Mouse (Mus musculus): ENCODE measurements around the gene Vmn2r86. TPM values are rescaled to one million over a fixed set of nuclear protein-coding genes. Genes with fewer than 3 reads are reported as not detected.
A peak's percentile ranks its signal among the peaks of the same experiment; 100 is the strongest.
"Not testable (repeated sequence)": the region's sequence is repeated elsewhere in the genome, so short reads cannot be mapped to it uniquely, and the experiment has no call there.

The Vmn2r86 gene
- not detected in 2 replicates for total RNA-seq (2014; fragmentation: Nextera tagmentation)
- total RNA-seq (2017): not detected in 2 replicates

DNA sequence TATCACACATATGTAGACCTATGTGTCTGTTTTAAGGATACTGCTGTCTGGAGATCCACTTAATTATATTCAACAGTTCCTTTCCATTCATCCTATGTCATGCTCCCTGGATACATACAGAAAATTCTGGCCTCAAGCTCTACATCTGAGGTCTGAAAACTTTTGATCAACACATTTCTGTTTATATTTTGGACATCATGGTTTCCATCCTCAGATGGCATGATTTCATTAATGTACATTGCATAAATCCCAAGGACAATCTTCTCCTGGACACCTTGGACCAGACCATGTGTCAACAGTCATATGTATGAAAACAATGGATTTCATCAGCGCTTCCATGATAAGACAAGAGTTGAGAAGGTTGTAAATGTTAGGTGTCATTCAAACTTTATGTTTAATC, at the start of gene Vmn2r86:
Vmn2r86 (minus strand) TSS at position 101 of the 400 bp plus-strand sequence.
- not testable (repeated sequence) for ATAC-seq (replicated peaks; ENCODE audit: poor library complexity, severe bottlenecking)

DNA sequence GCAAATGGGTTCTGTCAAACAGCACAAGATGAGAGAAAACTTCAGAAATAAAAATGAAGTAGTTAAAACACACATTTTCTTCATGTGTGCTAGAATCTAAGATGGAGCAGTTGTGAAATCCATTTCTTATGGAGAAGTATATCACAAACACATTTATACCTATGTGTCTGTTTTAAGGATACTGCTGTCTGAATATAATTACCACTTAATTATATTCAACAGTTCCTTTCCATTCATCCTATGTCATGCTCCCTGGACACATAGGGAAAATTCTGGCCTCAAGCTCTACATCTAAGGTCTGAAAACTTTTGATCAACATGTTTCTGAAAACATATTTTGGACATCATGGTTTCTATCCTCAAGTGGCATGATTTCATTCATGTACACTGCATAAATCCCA, 41.4 kb upstream of the Vmn2r86 start, which contains the start of gene Vmn2r87:
Vmn2r87 (minus strand) TSS at position 101 of the 400 bp plus-strand sequence.
- no peak for ATAC-seq (replicated peaks; ENCODE audit: poor library complexity, severe bottlenecking)

DNA sequence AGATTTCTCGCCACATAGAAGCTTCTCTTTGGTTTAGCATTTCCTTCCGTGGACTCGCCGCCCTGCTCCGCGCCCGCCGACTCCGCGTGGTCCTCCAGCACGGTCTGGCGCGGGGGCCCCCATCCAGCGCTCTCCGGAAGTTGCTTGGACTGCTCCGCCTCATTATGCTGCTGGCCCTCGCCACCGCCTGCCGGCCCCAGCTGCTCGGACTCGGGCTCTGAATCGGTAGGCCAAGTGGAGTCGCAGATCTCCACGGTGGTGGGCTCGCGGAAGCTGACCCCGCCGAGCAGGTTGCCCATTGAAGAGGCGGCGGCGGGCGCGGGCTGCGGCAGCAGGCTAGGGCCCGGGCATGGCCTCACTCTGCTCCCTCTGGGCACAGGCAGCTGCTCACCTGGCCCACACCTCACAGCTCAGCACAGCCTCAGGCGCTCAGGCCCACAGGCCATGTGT, 14.5 kb upstream of the Vmn2r86 start:
- peak; percentile 93 for ATAC-seq (replicated peaks; ENCODE audit: poor library complexity, severe bottlenecking)

DNA sequence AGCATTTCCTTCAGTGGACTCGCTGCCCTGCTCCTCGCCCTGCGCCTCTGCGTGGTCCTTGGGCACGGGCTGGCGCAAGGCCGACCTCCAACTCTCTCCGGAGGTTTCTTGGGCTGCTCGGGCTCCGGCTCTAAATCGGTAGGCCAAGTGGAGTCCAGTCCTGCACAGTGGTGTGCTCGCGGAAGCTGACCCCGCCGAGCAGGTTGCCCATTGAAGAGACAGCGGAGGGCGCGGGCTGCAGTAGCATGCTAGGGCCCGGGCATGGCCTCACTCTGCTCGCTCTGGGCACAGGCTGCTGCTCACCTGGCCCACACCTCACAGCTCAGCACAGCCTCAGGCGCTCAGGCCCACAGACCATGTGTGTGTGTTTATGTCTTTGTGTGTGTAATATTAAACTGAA, 11.1 kb downstream of the Vmn2r86 start:
- ATAC-seq (replicated peaks; ENCODE audit: poor library complexity, severe bottlenecking): no peak

DNA sequence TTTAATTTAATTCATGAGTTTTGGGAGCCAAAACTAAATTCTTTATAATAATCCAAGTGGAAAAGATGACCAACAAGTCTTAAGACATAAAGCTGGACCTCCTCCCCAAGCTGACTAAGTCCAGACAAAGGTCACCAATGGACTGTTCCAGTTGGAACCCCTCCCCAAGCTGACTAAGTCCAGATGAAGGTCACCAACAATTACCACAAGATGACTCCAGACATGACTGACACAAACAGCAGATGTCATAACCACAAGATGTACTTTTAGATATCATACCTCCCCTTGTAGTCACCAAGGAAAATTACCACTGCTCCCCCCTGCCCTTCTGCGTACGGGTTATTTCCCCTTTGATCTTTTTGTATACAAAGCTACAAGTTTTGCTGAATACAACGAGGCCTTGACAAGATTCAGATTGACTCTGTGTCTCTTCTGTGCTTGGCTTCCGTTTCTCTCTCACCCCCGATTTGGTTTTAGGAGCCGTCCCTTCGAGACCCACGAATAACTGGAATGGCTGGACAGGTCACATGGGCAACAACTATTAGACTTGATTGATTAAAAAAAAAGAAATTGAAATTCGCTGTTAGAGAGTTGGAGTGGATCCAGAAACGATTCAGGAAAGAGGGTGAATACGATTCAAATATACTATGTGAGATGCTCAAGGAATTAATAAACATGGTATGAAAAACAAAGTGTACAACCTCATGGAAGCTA, 21.5 kb downstream of the Vmn2r86 start:
- ATAC-seq (replicated peaks; ENCODE audit: poor library complexity, severe bottlenecking): not testable (repeated sequence)

DNA sequence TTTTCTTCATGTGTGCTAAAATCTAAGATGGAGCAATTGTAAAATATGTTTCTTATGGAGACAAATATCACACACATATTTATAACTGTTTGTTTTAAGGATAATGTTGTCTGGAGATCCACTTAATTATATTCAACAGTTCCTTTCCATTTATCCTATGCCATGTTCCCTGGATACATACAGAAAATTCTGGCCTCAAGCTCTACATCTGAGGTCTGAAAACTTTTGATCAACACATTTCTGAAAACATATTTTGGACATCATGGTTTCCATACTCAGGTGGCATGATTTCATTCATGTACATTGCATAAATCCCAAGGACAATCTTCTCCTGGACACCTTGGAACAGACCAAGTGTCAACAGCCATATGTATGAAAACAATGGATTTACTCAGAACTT, 26.2 kb downstream of the Vmn2r86 start, which contains the start of gene Vmn2r85:
Vmn2r85 (minus strand) TSS at position 101 of the 400 bp plus-strand sequence.
- not testable (repeated sequence) for ATAC-seq (replicated peaks; ENCODE audit: poor library complexity, severe bottlenecking)

DNA sequence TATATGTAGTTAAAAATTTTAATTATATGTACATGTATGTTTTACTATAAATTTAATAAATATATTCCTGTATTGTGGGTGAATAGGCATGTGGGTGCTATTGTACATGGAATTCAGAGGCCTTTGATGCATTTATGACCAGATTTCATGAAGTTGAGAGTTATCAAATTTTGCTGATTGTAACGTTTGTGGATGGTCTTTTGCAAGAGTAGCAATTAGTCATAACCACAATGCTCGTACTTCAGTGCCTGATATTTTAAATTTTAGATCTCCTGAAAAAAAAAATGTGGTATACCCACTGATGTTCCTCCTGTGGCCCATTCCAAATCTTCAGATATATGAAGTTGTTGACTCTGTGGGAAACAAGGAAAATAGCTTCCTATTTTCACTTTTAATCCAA, 33.5 kb downstream of the Vmn2r86 start:
- not testable (repeated sequence) for ATAC-seq (replicated peaks; ENCODE audit: poor library complexity, severe bottlenecking)

DNA sequence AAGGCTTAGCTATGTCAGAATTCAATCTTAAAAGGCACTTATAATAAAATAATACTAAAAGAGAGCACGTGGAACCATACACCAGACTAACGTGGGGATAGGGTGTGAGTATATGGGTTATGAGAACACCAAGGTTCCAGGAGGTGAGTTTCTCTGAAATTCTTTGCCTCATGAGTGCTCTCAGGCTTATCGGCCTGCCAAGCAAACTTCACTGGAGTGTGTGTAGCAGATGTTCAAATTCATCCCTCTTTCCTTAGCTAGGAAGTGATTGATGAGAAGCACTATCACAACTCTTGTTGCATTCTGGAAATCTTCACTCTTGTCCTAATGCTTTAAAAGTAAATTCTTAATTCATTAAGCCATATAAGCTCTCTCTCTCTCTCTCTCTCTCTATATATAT, 35.4 kb downstream of the Vmn2r86 start:
- ATAC-seq (replicated peaks; ENCODE audit: poor library complexity, severe bottlenecking): no peak

DNA sequence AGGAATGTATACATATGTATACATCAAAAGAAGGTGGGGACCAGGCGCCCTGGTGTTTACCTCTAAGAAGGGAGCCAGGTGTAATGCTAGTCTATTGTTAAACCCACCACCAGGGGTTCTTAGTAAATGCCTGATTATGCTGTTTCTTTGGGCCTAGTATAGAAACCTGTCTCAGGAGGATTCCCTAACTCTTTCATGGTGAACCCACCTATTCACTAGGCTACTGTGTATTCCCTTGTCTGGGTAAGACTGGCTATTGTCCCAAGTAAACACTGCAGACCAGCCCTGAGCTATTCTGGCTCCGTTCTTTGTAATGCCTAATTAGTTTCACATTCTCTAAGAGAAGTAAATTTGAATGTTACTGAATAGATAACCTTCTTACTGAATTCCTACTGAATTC, 35.9 kb downstream of the Vmn2r86 start:
- ATAC-seq (replicated peaks; ENCODE audit: poor library complexity, severe bottlenecking): not testable (repeated sequence)

DNA sequence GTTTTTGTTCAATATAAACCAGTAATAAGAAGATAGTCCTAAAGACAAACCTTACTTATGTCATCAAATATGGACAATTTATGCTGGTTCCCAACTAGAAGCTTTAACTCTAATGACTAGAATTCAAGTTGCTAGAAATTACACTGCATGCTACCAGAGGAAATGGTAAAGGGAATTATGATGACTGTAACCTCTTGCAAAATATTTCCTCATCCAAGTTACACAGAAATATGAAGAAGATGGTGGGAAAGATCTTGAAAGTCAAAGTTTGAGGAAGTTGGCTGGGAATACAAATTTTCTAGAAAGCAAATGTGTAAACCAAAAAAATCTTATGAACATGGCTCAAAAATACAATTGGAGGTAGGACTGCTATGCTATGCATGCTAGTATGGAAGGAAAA, 39.5 kb downstream of the Vmn2r86 start:
- peak; percentile 80 for ATAC-seq (replicated peaks; ENCODE audit: poor library complexity, severe bottlenecking)

DNA sequence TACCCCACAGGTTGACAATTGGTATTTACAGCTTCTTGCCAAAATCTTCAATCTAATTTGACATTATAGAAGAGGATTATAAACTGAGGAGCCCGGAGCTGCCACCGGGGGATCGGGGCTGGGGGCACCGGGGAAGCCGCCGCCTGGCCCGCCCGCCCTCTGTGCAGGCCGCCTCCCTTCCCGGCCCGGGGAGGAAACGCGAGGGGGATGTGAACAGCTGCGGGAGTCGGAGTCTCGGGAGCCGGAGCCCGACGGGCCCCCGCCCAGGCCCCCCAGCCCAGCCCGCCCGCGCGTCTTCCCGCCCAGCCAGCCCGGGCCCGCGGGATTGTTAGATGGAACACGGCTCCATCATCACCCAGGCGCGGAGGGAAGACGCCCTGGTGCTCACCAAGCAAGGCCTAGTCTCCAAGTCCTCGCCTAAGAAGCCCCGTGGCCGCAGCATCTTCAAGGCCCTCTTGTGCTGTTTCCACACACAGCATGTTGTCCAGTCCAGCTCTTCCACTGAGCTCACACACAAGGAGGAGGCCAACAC, 43.6 kb downstream of the Vmn2r86 start:
- ATAC-seq (replicated peaks; ENCODE audit: poor library complexity, severe bottlenecking): peak; percentile 54

DNA sequence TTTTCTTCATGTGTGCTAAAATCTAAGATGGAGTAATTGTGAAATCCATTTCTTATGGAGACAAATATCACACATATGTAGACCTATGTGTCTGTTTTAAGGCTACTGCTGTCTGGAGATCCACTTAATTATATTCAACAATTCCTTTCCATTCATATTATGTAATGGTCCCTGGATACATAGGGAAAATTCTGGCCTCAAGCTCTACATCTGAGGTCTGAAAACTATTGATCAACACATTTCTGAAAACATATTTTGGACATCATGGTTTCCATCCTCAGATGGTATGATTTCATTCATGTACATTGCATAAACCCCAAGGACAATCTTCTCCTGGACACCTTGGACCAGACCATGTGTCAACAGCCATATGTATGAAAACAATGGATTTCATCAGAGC, 61.6 kb downstream of the Vmn2r86 start, which contains the start of gene Vmn2r84:
Vmn2r84 (minus strand) TSS at position 101 of the 400 bp plus-strand sequence.
- no peak for ATAC-seq (replicated peaks; ENCODE audit: poor library complexity, severe bottlenecking)

Other genes starting within 250 kb of the Vmn2r86 start
- gene Olfr827, start 241.6 kb downstream of the Vmn2r86 start, total RNA-seq (2014; fragmentation: Nextera tagmentation): not detected in 2 replicates
- gene Olfr827, start 241.6 kb downstream of the Vmn2r86 start, total RNA-seq (2017): not detected in 2 replicates
- gene Neurod4, start 175.8 kb downstream of the Vmn2r86 start, total RNA-seq (2014; fragmentation: Nextera tagmentation): not detected in 2 replicates
- not detected in 2 replicates for gene Neurod4, start 175.8 kb downstream of the Vmn2r86 start, total RNA-seq (2017)
- gene Tespa1, start 133.2 kb downstream of the Vmn2r86 start, total RNA-seq (2014; fragmentation: Nextera tagmentation): 31.3 and 54.6 TPM in 2 replicates
- 32.0 and 37.3 TPM in 2 replicates for gene Tespa1, start 133.2 kb downstream of the Vmn2r86 start, total RNA-seq (2017)
- gene Vmn2r84, start 61.7 kb downstream of the Vmn2r86 start, total RNA-seq (2014; fragmentation: Nextera tagmentation): not detected in 2 replicates
- gene Vmn2r84, start 61.7 kb downstream of the Vmn2r86 start, total RNA-seq (2017): not detected in 2 replicates
- gene Vmn2r85, start 26.3 kb downstream of the Vmn2r86 start, total RNA-seq (2014; fragmentation: Nextera tagmentation): not detected in 2 replicates
- gene Vmn2r85, start 26.3 kb downstream of the Vmn2r86 start, total RNA-seq (2017): not detected in 2 replicates
- gene Vmn2r87, start 41.3 kb upstream of the Vmn2r86 start, total RNA-seq (2014; fragmentation: Nextera tagmentation): not detected in 2 replicates
- not detected in 2 replicates for gene Vmn2r87, start 41.3 kb upstream of the Vmn2r86 start, total RNA-seq (2017)

Measured in granulocyte monocyte progenitor cell, adult 5-6 weeks (primary cell).